Mouse (Mus musculus) gastrocnemius, postnatal 36 days (tissue): ENCODE results near the gene Tenm2. TPM values are rescaled to one million over a fixed set of nuclear protein-coding genes. Genes with fewer than 3 reads are reported as not detected.

Source experiments
- DNase-seq, 2 experiments: peaks; one replicate each; pipeline ENCODE4 v3.0.0; 2022
- intact Hi-C: fragments of 180-260 bp; cut with DNase I; formaldehyde crosslinking; loops from one replicate; pipeline ENCODE4 v1.15.1; 2025
- total RNA-seq, 2 experiments: library from RNA; stranded (reverse); gene quantifications; 2 replicates each; pipeline ENCODE4 v1.2.3; 2021

The Tenm2 gene
- total RNA-seq, 2 experiments from 2014 or later: 0.26 to 0.57 TPM

- intact Hi-C loops: no loop called here
- no peak for DNase-seq
Observed at GRCm38 (mm10) chr11:36106639-36107038, 1129.1 kb downstream of the Tenm2 start.

- intact Hi-C loops: no loop called here
- no peak for DNase-seq
Observed at GRCm38 (mm10) chr11:36103556-36103955, 1132.2 kb downstream of the Tenm2 start.

- DNase-seq: no peak
- intact Hi-C loops: no loop called here
Observed at GRCm38 (mm10) chr11:36096219-36096618, 1139.5 kb downstream of the Tenm2 start.

- intact Hi-C loops: no loop called here
- DNase-seq: no peak
Observed at GRCm38 (mm10) chr11:36090210-36090609, 1145.6 kb downstream of the Tenm2 start.

GRCm38 (mm10) chr11:36081399-36082053, 1154.2 kb downstream of the Tenm2 start:
- intact Hi-C loops: no loop called here
- no peak for DNase-seq

- DNase-seq: no peak
- intact Hi-C loops: no loop called here
Observed at GRCm38 (mm10) chr11:36080766-36081165, 1155.0 kb downstream of the Tenm2 start.

GRCm38 (mm10) chr11:36078391-36078790, 1157.4 kb downstream of the Tenm2 start:
- no peak for DNase-seq

GRCm38 (mm10) chr11:36074015-36074567, 1161.7 kb downstream of the Tenm2 start:
- intact Hi-C loops: no loop called here
- no peak for DNase-seq

More at GRCm38 (mm10) chr11:36078391-36078790, 1157.4 kb downstream of the Tenm2 start:
- intact Hi-C loops: no loop called here

GRCm38 (mm10) chr11:36073074-36073818, 1162.5 kb downstream of the Tenm2 start:
- no peak for DNase-seq

GRCm38 (mm10) chr11:36072646-36073045, 1163.1 kb downstream of the Tenm2 start:
- DNase-seq: no peak
- intact Hi-C loops: no loop called here

More at GRCm38 (mm10) chr11:36073074-36073818, 1162.5 kb downstream of the Tenm2 start:
- intact Hi-C loops: no loop called here

GRCm38 (mm10) chr11:36072038-36072437, 1163.7 kb downstream of the Tenm2 start:
- intact Hi-C loops: no loop called here

GRCm38 (mm10) chr11:36059325-36059843, 1176.4 kb downstream of the Tenm2 start:
- intact Hi-C loops: no loop called here
- no peak for DNase-seq

More at GRCm38 (mm10) chr11:36072038-36072437, 1163.7 kb downstream of the Tenm2 start:
- DNase-seq: no peak

- intact Hi-C loops: no loop called here
- no peak for DNase-seq
Observed at GRCm38 (mm10) chr11:36056525-36056924, 1179.2 kb downstream of the Tenm2 start.

GRCm38 (mm10) chr11:36054323-36054722, 1181.4 kb downstream of the Tenm2 start:
- intact Hi-C loops: no loop called here
- DNase-seq: no peak

GRCm38 (mm10) chr11:36053457-36053856, 1182.3 kb downstream of the Tenm2 start:
- DNase-seq: no peak
- intact Hi-C loops: no loop called here

GRCm38 (mm10) chr11:36052598-36052997, 1183.2 kb downstream of the Tenm2 start:
- intact Hi-C loops: no loop called here
- no peak for DNase-seq

GRCm38 (mm10) chr11:36052091-36052490, 1183.7 kb downstream of the Tenm2 start:
- DNase-seq: no peak
- intact Hi-C loops: no loop called here

GRCm38 (mm10) chr11:36049547-36049946, 1186.2 kb downstream of the Tenm2 start:
- DNase-seq: no peak
- intact Hi-C loops: loop anchor here (10.0 kb wide), 1 partner anchor 435 kb away; no protein-coding TSS in a partner anchor

- DNase-seq: peak; percentile 15 to 47
- intact Hi-C loops: loop anchor here (1.0 to 10.0 kb wide), 2 partner anchors 439 to 481 kb away; no protein-coding TSS in a partner anchor
Observed at GRCm38 (mm10) chr11:36045681-36046276, 1190.0 kb downstream of the Tenm2 start.

- DNase-seq: no peak
- intact Hi-C loops: loop anchor here (10.0 kb wide), 1 partner anchor 443 kb away; no protein-coding TSS in a partner anchor
Observed at GRCm38 (mm10) chr11:36041411-36041810, 1194.4 kb downstream of the Tenm2 start.
